Mouse (Mus musculus): ENCODE data around the gene Styxl1.

DNA sequence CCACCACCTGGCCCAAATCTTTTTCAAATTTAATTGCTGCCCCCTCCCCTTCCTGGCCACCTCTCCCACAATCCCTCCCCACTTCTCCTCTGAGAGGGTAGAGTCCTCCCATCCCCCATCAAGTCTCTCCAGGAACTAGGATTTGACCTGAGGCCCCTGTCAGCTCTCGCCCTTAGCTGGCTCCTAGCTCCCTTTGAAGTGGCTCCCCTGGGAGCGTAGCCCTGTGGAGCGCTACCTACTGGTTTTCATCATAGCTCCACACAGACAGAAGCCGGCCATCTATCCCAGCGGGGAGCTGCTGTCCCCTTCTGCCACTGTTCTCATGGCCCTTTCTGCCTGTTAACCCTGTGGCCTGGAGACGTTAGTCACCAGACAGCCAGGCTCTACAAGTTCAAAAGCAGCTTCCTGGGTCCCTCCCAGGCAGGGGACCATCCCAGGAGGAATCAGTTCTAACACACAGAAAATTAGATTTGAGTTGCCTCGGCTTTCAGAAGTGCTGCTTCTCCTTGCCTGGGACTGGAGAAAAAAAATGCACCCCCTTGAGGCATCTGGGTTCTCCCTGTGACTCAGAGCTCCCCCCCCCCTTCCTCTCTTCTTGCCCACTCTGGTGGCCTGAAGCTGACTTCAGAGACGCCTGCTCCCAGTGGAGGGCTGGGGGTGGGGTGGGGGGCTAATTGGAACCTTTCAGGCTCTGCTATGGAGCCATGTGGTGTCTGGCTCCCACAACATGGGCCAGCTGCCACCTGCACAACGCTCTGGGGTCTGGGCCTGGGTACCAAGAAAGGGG lies 53.5 kb downstream of the Styxl1 start:
- TF ChIP-seq POLR2A (IDR thresholded peaks at IDR 0.05; ENCODE audit: borderline replicate concordance, extremely low read depth, low read depth, low read length) (no peak), CTCF (IDR thresholded peaks at IDR 0.05; ENCODE audit: insufficient read depth, low read length) (no peak)

Measured in lung, adult 2 months (tissue).